Mouse (Mus musculus): ENCODE measurements around the gene 2900011O08Rik. TPM values are rescaled to one million over a fixed set of nuclear protein-coding genes. Genes with fewer than 3 reads are reported as not detected.

2900011O08Rik gene
- polyA plus RNA-seq, 1 experiment from 2014 or later, result 54.4 TPM

GRCm38 (mm10) chr16:14130796-14131195, 144.4 kb downstream of the 2900011O08Rik start:
- H3K27ac ChIP-seq, result no peak overlapping the region
- no peak for ATAC-seq (ENCODE audit: low FRiP score)
- no peak overlapping the region for H3K4me3 ChIP-seq
- 95% methylated on average over 7 of the region's 7 CpGs for WGBS
- H3K9me3 ChIP-seq (replicated peaks), result no peaks in the 10 kb centered on the region
- H3K36me3 ChIP-seq, result peaks cover 92% of the 10 kb centered on the region
- H3K4me2 ChIP-seq (replicated peaks), result no peak overlapping the region
- H3K27me3 ChIP-seq, result no peaks in the 10 kb centered on the region
- no peak overlapping the region for H3K9ac ChIP-seq
- no peaks in the 10 kb centered on the region for H3K4me1 ChIP-seq

DNA sequence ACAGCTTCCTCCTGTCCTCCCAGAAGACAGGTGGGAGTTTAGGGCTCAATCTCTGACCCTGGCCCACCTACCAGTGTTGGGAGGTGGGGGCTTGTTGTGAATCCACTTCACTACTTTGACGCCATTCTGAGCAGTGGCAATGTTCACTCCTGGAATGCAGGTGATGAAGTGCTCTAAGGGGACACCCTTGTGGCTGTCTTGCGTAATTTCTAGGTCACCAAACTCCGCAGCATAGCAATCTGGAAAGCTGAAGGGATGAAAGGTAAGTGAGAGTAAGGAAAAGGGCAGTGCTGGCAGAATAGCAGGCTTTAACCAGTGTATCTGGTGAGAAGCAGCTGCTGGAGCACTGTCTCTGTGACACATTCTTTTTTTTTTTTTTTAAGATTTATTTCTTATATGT, 145.0 kb downstream of the 2900011O08Rik start:
- Histone ChIP-seq H3K9me3 (replicated peaks) (no peaks in the 10 kb centered on the region), H3K4me3 (no peak overlapping the region), H3K27me3 (no peaks in the 10 kb centered on the region), H3K27ac (no peak overlapping the region), H3K36me3 (peaks cover 92% of the 10 kb centered on the region), H3K9ac (no peak overlapping the region), H3K4me2 (replicated peaks) (no peak overlapping the region), H3K4me1 (no peaks in the 10 kb centered on the region)
- no peak for ATAC-seq (ENCODE audit: low FRiP score)
- WGBS, result 87% methylated on average over 3 of the region's 3 CpGs

DNA sequence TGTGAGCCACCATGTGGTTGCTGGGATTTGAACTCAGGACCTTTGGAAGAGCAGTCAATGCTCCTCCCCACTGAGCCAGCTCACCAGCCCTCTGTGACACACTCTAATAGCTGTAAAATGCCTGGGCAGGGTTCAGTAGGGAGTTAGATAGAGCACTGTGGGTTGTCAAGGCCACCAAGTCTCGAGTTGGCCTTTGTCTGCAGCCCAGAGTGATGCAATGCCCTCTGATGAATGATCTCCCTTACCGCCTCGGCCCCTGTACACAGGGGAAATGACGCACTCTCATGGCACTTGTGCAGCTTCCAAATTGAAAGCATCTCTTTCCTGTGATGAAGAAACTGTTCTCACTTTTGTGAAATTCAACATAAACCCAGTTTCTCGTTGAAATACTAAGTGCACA, 145.4 kb downstream of the 2900011O08Rik start:
- Histone ChIP-seq H3K9ac (no peak overlapping the region), H3K4me1 (no peaks in the 10 kb centered on the region), H3K9me3 (replicated peaks) (no peaks in the 10 kb centered on the region), H3K4me2 (replicated peaks) (no peak overlapping the region), H3K36me3 (peaks cover 94% of the 10 kb centered on the region), H3K27me3 (no peaks in the 10 kb centered on the region), H3K4me3 (no peak overlapping the region), H3K27ac (no peak overlapping the region)
- WGBS, result 82% methylated on average over 5 of the region's 5 CpGs
- no peak for ATAC-seq (ENCODE audit: low FRiP score)

- WGBS, result 92% methylated on average over 2 of the region's 2 CpGs
- Histone ChIP-seq H3K4me1 (no peaks in the 10 kb centered on the region), H3K4me3 (no peak overlapping the region), H3K4me2 (replicated peaks) (no peak overlapping the region), H3K9ac (no peak overlapping the region), H3K36me3 (peaks cover 91% of the 10 kb centered on the region), H3K27me3 (no peaks in the 10 kb centered on the region), H3K27ac (no peak overlapping the region), H3K9me3 (replicated peaks) (no peaks in the 10 kb centered on the region)
- ATAC-seq (ENCODE audit: low FRiP score), result no peak
These were observed 148.6 kb downstream of the 2900011O08Rik start for GRCm38 (mm10) chr16:14135014-14135413.

GRCm38 (mm10) chr16:14137976-14138561, 151.7 kb downstream of the 2900011O08Rik start:
- Histone ChIP-seq H3K36me3 (peaks cover 91% of the 10 kb centered on the region), H3K4me3 (no peak overlapping the region), H3K27ac (no peak overlapping the region), H3K27me3 (no peaks in the 10 kb centered on the region), H3K4me1 (no peaks in the 10 kb centered on the region), H3K9ac (no peak overlapping the region), H3K4me2 (replicated peaks) (no peak overlapping the region), H3K9me3 (replicated peaks) (no peaks in the 10 kb centered on the region)
- WGBS, result 96% methylated on average over 1 of the region's 1 CpGs
- no peak for ATAC-seq (ENCODE audit: low FRiP score)

DNA sequence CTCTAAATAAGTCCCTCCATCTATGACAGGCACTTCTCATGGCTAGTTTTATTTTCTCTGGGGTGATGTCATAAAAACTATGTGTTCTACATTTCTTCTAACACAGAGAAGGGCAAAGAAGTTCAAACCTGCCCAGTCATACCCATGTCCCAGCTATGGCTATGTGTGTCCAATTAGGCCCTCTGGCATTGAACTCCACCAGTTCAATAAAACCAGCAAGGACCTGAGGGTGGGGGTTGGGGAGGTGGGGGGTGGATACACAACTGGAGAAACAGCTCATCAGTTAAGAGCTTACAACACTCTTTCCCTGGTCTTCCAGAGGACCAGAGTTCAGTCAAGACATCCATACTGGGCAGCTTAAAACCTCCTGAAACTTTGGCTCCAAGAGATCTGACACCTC, 152.7 kb downstream of the 2900011O08Rik start:
- Histone ChIP-seq H3K27ac (no peak overlapping the region), H3K4me1 (no peaks in the 10 kb centered on the region), H3K4me3 (no peak overlapping the region), H3K4me2 (replicated peaks) (no peak overlapping the region), H3K27me3 (no peaks in the 10 kb centered on the region), H3K9me3 (replicated peaks) (no peaks in the 10 kb centered on the region), H3K36me3 (peaks cover 85% of the 10 kb centered on the region), H3K9ac (no peak overlapping the region)
- ATAC-seq (ENCODE audit: low FRiP score), result no peak

DNA sequence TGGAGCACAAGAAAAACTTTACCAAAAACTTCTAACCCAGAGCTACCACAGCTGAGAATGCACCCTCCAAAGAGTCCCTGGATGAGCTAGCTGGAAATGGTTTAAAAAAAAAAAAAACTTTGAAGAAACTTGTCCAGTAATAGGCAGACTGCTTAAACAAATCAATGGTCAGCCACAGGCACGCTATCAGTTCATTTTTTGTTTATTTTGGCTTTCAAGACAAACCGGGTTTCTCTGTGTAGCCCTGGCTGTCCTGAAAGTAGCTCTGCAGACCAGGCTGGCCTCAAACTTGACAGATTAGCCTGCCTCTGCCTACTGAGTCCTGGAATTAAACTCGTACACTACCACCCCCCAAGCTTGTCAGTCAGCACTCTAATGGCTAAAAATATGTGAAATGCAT, 156.9 kb downstream of the 2900011O08Rik start:
- H3K9ac ChIP-seq, result no peak overlapping the region
- no peak overlapping the region for H3K4me2 ChIP-seq (replicated peaks)
- H3K27me3 ChIP-seq, result no peaks in the 10 kb centered on the region
- H3K4me3 ChIP-seq, result no peak overlapping the region
- no peaks in the 10 kb centered on the region for H3K4me1 ChIP-seq
- WGBS, result 93% methylated on average over 3 of the region's 3 CpGs
- peaks cover 83% of the 10 kb centered on the region for H3K36me3 ChIP-seq
- no peak overlapping the region for H3K27ac ChIP-seq
- H3K9me3 ChIP-seq (replicated peaks), result no peaks in the 10 kb centered on the region
- ATAC-seq (ENCODE audit: low FRiP score), result no peak

GRCm38 (mm10) chr16:14147712-14148111, 161.3 kb downstream of the 2900011O08Rik start:
- no peak overlapping the region for H3K4me3 ChIP-seq
- no peak overlapping the region for H3K27ac ChIP-seq
- peaks cover 73% of the 10 kb centered on the region for H3K36me3 ChIP-seq
- no peak overlapping the region for H3K9ac ChIP-seq
- ATAC-seq (ENCODE audit: low FRiP score), result no peak
- no peak overlapping the region for H3K4me2 ChIP-seq (replicated peaks)
- no peaks in the 10 kb centered on the region for H3K4me1 ChIP-seq
- no peaks in the 10 kb centered on the region for H3K27me3 ChIP-seq
- no peaks in the 10 kb centered on the region for H3K9me3 ChIP-seq (replicated peaks)

Small RNAs within 50 kb of the gene (microRNA-seq; reads per million reads assigned to microRNA genes)
- gene Gm27671, result not detected

Other genes with a start within 250 kb of the 2900011O08Rik start
- gene Rrn3, start 205.9 kb upstream of the 2900011O08Rik start, polyA plus RNA-seq (2016; fragmentation: Nextera tagmentation; extraction: Ambion mirVana), result 124 and 127 TPM in 2 replicates
- 184 and 198 TPM in 2 replicates for gene Ntan1, start 167.8 kb upstream of the 2900011O08Rik start, polyA plus RNA-seq (2016; fragmentation: Nextera tagmentation; extraction: Ambion mirVana)
- gene Pdxdc1, start 83.5 kb upstream of the 2900011O08Rik start, polyA plus RNA-seq (2016; fragmentation: Nextera tagmentation; extraction: Ambion mirVana), result 83.0 and 90.7 TPM in 2 replicates
- 5.0 and 6.2 TPM in 2 replicates for gene Mpv17l, start 83.4 kb upstream of the 2900011O08Rik start, polyA plus RNA-seq (2016; fragmentation: Nextera tagmentation; extraction: Ambion mirVana)
- 0.49 and 0.78 TPM in 2 replicates for gene Ifitm7, start 284 bp downstream of the 2900011O08Rik start, polyA plus RNA-seq (2016; fragmentation: Nextera tagmentation; extraction: Ambion mirVana)
- 96.3 and 102 TPM in 2 replicates for gene Nde1, start 176.7 kb downstream of the 2900011O08Rik start, polyA plus RNA-seq (2016; fragmentation: Nextera tagmentation; extraction: Ambion mirVana)
- gene Marf1, start 176.7 kb downstream of the 2900011O08Rik start, polyA plus RNA-seq (2016; fragmentation: Nextera tagmentation; extraction: Ambion mirVana), result 16.2 and 17.5 TPM in 2 replicates